Comparison of ENCODE assay signal across 11 mouse cellular contexts in genomic region chr10:22817561-22817960, GRCm38 (mm10). TPM values are rescaled to one million over a fixed set of nuclear protein-coding genes. Genes with fewer than 3 reads are reported as not detected.
DNase-seq lines count a peak whose midpoint lies in the region; ATAC-seq and TF ChIP-seq lines count a peak whose summit lies in the region.
"Had no signal": no experiment of that assay in that cellular context is flagged by ENCODE, and none has a peak within 500 bp of the region (broad histone marks: within the 10 kb centered on the region; RNA-seq: fewer than 3 reads in every experiment).

No protein-coding gene starts in this region.

- no peaks in the 10 kb centered on the region for H3K36me3 ChIP-seq in hindbrain, embryonic 13.5 days
- no peaks in the 10 kb centered on the region for H3K36me3 ChIP-seq in hindbrain, embryonic 16.5 days (ENCODE audit: control insufficient read depth, insufficient read depth, low read length)
- no peaks in the 10 kb centered on the region for H3K36me3 ChIP-seq in liver, postnatal 0 days (replicated peaks; ENCODE audit: insufficient read depth, low read length)

- TF ChIP-seq CTCF in liver, postnatal 0 days (IDR thresholded peaks at IDR 0.05; ENCODE audit: low read depth): no peak

- H3K9ac ChIP-seq in hindbrain, embryonic 13.5 days: no peak overlapping the region
- no peak overlapping the region for H3K9ac ChIP-seq in hindbrain, embryonic 16.5 days (ENCODE audit: low read depth, low read length)
- no peak overlapping the region for H3K9ac ChIP-seq in liver, postnatal 0 days (replicated peaks)

- no peak overlapping the region for H3K4me2 ChIP-seq in hindbrain, embryonic 13.5 days
- H3K4me2 ChIP-seq in hindbrain, embryonic 16.5 days (ENCODE audit: low read length): no peak overlapping the region
- no peak overlapping the region for H3K4me2 ChIP-seq in liver, postnatal 0 days (ENCODE audit: low read depth, low read length)

- DNase-seq in embryo, embryonic 10.5 days (ENCODE audit: low spot score): peak; percentile 50
- peak; percentile 31 to 41 for DNase-seq in heart, postnatal 10 days
- no peak for DNase-seq in liver, postnatal 0 days
- no peak for DNase-seq in left cerebral cortex, adult 18-20 months (ENCODE audit: low spot score in 2 of 2)
- no peak for DNase-seq in adipocyte (ENCODE audit: low spot score)
- DNase-seq in right cerebral cortex, postnatal 4 days: no peak
- DNase-seq: gastrocnemius, adult 2 months; thymus, postnatal 4 days had no signal

- ATAC-seq in hindbrain, embryonic 13.5 days (ENCODE audit: low FRiP score): peak; percentile 38; the same call in 1 of the 2 replicates
- no peak; the same call in 1 of the 2 replicates for ATAC-seq in hindbrain, embryonic 16.5 days
- ATAC-seq in liver, postnatal 0 days: no peak

- H3K27me3 ChIP-seq in hindbrain, embryonic 13.5 days: peaks cover 94% of the 10 kb centered on the region
- peaks cover 58% of the 10 kb centered on the region for H3K27me3 ChIP-seq in hindbrain, embryonic 16.5 days (replicated peaks; ENCODE audit: control insufficient read depth, insufficient read depth, low read length)
- H3K27me3 ChIP-seq in liver, postnatal 0 days (ENCODE audit: insufficient read depth, low read length): peaks cover 68% of the 10 kb centered on the region

- H3K9me3 ChIP-seq in hindbrain, embryonic 13.5 days: no peaks in the 10 kb centered on the region
- H3K9me3 ChIP-seq in hindbrain, embryonic 16.5 days (ENCODE audit: control insufficient read depth, low read length): no peaks in the 10 kb centered on the region; the same call in 1 of the 2 replicates
- no peaks in the 10 kb centered on the region for H3K9me3 ChIP-seq in liver, postnatal 0 days (ENCODE audit: low read length)

- intact Hi-C loops in heart, postnatal 10 days (cut with DNase I): no loop called here

- no peak overlapping the region for H3K27ac ChIP-seq in hindbrain, embryonic 13.5 days
- H3K27ac ChIP-seq in hindbrain, embryonic 16.5 days (ENCODE audit: low read depth, low read length): no peak overlapping the region
- no peak overlapping the region; the same call in 1 of the 2 replicates for H3K27ac ChIP-seq in liver, postnatal 0 days (ENCODE audit: low read depth)
- H3K27ac ChIP-seq: gastrocnemius, adult 2 months had no signal

- TF ChIP-seq EP300 in liver, postnatal 0 days (IDR thresholded peaks at IDR 0.05; ENCODE audit: low read depth): no peak

- 1% methylated on average over 18 of the region's 18 CpGs for WGBS in hindbrain, embryonic 13.5 days
- 0% methylated on average over 18 of the region's 18 CpGs for WGBS in hindbrain, embryonic 16.5 days
- WGBS in liver, postnatal 0 days (ENCODE audit: insufficient replicate concordance): 2% methylated on average over 18 of the region's 18 CpGs

- no peak overlapping the region for H3K4me3 ChIP-seq in hindbrain, embryonic 13.5 days
- H3K4me3 ChIP-seq in hindbrain, embryonic 16.5 days (ENCODE audit: low read length): no peak overlapping the region
- H3K4me3 ChIP-seq in liver, postnatal 0 days (ENCODE audit: low read depth, low read length): peak overlapping the region; percentile 17; the same call in 1 of the 2 replicates
- H3K4me3 ChIP-seq: gastrocnemius, adult 2 months had no signal

- H3K4me1 ChIP-seq in hindbrain, embryonic 13.5 days (replicated peaks): peaks cover 10% of the 10 kb centered on the region
- H3K4me1 ChIP-seq in hindbrain, embryonic 16.5 days (ENCODE audit: control insufficient read depth, insufficient read depth, low read depth, low read length): no peaks in the 10 kb centered on the region
- H3K4me1 ChIP-seq in liver, postnatal 0 days (ENCODE audit: insufficient read depth): no peaks in the 10 kb centered on the region

RNA-seq across cellular contexts. Expression of gene Tcf21, which starts 2.4 kb away (rescaled TPM):
- 1.0 and 1.5 TPM in 2 replicates for polyA plus RNA-seq in hindbrain, embryonic 13.5 days (2015; fragmentation: Nextera tagmentation; extraction: Ambion mirVana)
- polyA plus RNA-seq in hindbrain, embryonic 16.5 days (2015; fragmentation: Nextera tagmentation; extraction: Ambion mirVana): 1.5 and 1.9 TPM in 2 replicates
- 10 to 100 TPM; 32.5 to 33.1 TPM for total RNA-seq in heart, postnatal 10 days (2021)
- 12.9 and 13.9 TPM in 2 replicates for polyA plus RNA-seq in liver, postnatal 0 days (2015; fragmentation: Nextera tagmentation; extraction: Ambion mirVana)
- not detected for total RNA-seq in left cerebral cortex, adult 18-20 months (2021)
- total RNA-seq: gastrocnemius, adult 2 months; megakaryocyte progenitor cell, adult 5-6 weeks had no signal

Comparison
In these comparisons a context has a peak if more than half of its experiments do, and no peak if none do; other contexts are left out.
1. DNase-seq: peak in embryo, embryonic 10.5 days (single experiment) and heart, postnatal 10 days (2 of 2); none in liver, postnatal 0 days (single experiment), left cerebral cortex, adult 18-20 months (0 of 2), adipocyte (single experiment) and right cerebral cortex, postnatal 4 days (single experiment).